Mouse (Mus musculus): ENCODE results near the gene Snx13.

The Snx13 gene

DNA sequence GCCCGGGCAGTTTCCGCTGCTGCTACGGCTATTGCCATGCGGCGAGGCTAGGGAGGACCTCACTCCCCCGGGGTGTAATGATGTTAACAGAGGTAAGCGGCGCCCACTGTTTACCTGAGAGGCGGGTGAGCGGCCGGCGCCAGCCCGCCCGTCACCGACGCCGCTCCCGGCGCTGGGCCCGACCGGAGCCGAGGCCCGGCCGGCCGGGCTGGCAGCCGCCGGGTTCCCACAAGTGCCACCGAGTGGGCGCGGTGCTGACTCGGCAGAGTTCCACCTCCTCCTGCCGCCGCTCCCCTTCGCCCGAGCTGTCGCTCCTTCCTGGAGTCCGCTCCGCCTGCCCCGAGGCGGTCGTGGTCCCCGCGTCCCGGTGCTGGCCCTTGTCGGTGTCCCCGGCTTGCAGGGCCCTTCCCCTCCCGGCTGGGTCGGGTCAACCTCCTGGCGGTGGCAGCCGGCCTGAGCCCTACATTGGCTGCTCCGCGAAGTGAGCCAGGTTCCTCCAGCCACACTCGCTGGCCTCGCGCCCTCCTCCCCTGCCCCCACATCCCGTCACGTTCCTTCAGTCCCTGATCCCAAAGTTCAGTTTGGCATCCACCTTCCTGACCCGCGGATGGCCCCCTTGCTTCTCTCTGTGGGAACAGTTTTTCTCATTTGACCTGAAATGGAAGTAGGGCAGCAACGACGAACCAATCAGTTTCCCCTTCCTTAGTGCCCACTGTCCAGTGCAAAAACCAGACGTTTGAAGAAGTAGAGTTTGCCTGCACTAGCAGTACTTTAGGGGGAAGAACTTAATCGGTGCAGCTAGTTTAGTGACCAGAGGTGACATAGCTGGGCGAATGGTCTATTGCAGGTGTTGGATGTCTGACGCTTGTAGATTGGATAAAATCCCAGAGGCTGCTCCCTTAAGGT lies 587 bp downstream of the Snx13 start:
- in situ Hi-C loops (cut with MboI, MseI): no loop called here

GRCm38 (mm10) chr12:35048891-35049290 lies 1.9 kb downstream of the Snx13 start:
- in situ Hi-C loops (cut with MboI, MseI): no loop called here

- in situ Hi-C loops (cut with MboI, MseI): no loop called here
Measured at GRCm38 (mm10) chr12:35050501-35050900, 3.5 kb downstream of the Snx13 start.

DNA sequence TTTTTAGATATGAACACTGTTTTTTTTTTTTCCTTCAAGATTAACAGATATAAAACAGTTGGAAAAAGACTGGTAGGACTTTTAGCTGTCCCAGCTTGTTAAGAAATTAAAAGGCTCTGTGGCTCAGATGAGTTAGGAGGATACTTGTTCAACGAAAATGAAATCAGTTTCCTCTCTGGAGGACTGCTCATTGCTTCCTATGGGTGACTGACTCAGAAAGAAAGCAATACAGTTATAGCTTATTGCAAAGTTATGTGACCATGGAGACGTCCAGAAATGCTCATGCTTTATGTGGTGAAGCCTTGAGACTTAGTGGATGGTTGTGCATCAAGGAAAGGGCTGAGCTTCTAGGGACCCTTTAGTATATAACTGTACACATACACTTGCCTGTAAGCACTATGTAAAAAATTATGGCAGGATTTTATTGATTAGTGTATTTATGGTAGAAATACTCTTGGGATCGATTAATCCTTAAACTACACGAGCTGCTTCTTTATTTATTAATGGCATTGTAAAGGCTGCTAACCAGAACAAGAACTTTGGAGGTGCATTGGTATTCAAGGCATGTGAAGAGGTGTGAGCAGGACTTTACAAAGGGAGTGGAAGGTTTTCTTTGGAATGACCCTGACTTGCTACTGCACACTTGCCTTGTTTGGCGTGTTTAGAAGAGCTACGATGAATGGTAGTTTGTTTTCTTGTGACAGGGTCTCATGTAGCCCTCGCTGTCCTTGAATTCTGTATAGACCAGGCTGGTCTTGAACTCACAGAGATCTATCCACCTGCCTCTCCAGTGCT lies 4.2 kb downstream of the Snx13 start:
- in situ Hi-C loops (cut with MboI, MseI): no loop called here

DNA sequence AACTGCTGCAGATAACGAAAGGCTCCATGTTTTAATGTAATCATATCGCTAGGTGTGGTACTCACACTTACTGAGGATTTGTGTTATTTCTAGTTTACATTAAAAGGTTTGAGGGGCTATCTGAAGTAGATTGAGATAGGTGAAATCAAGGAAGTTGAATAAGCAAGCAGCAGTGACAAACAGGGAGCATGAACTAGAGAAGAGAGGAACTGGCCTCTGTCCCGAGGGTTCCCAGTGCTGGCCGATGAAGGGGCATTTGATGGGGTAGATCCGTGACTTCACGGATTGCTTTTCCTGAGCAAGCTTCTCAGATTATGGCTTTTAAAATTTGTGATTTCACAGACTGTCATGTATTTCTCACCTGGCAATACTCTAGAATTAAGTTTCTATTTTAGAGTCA lies 7.4 kb downstream of the Snx13 start:
- in situ Hi-C loops (cut with MboI, MseI): no loop called here

DNA sequence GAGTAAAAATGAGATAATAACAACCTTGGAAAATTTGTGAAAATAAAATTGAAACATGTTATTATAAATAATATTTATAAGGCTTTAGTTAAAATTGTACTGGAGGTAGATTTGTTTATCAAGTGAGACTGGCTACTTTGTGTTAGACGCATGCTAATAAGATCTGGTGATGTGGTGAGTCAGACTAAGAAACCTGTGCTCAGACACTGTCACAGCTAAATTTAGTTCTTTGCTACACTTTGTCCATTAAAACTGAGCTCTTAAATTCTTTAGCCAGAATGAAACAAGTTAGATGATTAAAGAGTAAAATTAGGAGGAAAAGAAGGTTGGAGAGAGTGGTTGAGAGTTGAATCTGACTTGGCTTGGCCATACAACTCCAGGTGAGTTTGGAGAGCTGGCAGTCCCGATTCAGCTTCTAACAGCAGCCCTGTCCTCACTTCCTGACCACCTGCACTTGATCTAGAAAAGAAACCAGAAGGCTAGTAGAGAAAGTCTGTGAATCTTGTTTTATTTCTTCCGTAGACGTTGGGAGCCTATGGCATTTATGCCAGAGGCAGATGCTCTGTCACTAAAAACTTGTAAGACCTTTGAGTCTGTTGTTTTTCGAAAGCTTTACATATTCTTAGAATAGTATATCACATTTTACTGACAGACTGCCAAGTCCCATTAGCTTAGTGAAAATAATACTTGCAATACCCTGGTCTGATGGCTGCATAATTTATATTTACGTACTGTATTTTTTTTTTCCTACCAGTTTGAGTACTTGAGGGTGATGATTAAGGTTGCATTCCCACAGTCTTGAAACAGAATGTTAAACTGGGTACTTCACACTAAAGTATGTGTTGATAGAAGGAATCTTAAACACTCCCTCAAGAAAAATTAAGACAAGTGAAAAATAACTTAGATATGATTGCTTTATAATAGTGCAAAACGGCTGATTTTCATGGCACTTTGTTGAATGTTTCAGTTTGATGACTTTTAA lies 8.4 kb downstream of the Snx13 start:
- in situ Hi-C loops (cut with MboI, MseI): no loop called here

DNA sequence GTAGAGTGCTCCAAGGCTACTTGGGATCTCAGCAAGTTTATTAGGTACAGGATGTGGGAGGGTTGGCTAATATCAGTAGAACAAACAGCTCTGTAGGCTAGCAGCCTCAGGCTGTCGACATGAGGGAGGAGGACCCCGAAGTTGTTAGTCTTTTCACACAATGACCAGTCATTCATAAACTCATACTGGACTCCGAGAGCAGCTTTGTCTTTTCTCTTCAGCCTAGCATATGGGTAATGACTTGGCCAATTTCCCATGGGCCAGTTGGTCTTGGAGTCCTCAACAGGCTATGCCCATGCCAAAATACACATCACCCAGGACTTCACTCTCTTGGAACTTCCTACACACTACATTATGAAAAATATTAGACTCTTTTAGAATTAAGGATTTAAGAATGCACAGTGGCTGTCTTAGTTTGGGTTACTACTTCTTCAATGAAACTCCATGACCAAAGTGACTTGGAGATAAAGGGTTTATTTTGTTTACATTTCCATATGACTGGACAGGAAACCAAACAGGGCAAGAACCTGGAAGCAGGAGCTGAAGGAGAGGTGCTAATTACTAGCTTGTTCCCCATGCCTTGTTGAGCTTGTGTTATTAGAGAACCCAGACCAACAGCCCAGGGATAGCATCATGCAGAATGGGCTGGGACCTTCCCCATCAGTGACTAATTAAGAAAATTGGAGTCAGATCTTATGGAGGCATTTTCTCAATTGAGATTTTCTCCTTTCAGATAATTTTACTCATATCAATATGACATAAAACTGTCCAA lies 16.9 kb downstream of the Snx13 start:
- in situ Hi-C loops (cut with MboI, MseI): no loop called here

GRCm38 (mm10) chr12:35067621-35068020 lies 20.6 kb downstream of the Snx13 start:
- in situ Hi-C loops (cut with MboI, MseI): no loop called here

DNA sequence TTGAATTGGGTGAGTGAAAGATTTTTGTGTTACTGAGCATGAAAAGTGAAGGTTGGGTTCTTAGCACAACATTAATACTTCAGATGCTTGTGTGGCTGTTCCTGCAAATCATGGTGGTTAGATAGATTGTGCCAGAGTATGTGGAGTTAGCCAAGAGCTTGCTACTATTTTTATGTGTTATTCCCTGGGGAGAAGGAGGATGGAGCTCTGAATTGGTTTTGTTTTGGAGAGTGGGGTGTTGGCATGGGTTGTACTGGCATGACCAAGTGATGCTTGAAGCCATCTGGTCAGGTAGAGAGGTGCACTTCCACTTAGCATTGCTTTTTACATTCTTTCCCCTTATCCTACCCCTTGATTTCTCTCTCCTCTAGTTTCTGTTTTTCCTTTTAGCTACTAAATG lies 24.4 kb downstream of the Snx13 start:
- in situ Hi-C loops (cut with MboI, MseI): no loop called here

DNA sequence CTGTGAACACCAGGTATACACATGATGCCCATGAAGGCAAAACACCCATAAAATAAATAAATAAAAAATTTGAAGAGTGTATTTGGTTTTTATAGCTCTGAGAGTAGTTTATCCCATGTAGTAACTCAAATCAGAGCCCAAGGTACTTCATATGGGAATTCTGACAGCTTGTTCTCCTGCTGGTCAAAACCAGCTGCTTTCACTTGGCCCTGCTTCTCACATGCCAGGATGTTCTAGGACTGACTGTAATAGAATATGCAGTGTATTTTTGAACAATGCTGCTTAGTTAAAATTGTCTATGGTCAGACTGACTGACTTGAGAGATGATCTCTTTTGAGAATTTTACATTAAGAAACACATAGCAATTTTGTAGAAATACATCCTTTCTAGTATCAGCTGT lies 25.2 kb downstream of the Snx13 start:
- in situ Hi-C loops (cut with MboI, MseI): no loop called here

GRCm38 (mm10) chr12:35075993-35076392 lies 29.0 kb downstream of the Snx13 start:
- in situ Hi-C loops (cut with MboI, MseI): no loop called here

DNA sequence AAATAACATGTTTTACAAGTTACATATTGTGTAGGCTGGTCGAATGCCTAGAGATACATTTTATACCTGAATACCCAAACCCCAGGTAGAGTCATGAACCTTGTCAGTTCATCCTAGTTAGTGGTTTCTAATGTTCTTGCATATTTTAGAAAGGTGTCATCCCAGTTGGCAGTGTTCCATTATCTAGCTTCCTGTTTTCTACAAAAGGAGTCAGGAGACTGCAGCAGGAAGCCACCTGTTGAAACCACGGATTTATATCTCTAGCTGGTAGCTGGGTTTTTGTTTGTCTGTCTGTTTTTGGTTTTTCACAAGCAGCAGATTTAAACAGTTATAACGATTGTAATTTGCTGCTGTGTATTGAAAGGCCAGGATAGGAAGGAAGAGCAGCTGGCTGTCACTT lies 76.6 kb downstream of the Snx13 start:
- in situ Hi-C loops (cut with MboI, MseI): no loop called here

DNA sequence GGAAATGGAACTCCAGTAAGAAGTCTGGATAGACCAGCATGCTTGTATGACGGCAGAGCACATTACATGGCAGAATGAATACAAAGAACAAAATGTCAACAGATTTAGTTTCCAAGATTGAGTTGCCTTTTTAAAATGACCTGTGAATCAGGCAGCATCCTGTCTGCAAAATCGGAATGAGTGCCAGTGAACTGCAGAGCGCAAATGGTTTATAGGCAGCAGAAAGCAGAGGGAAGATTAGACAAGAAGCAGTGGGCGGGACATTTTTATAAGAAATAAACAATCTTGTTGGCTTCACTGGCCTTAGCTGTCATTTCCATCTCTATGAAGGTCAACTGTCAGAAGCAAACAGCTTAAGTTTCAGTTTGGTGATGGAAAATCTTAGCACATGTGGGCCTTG lies 106.2 kb downstream of the Snx13 start:
- in situ Hi-C loops (cut with MboI, MseI): no loop called here

- in situ Hi-C loops (cut with MboI, MseI): no loop called here
Measured at GRCm38 (mm10) chr12:35154149-35154548, 107.2 kb downstream of the Snx13 start.

- in situ Hi-C loops (cut with MboI, MseI): no loop called here
Measured at GRCm38 (mm10) chr12:35157237-35157636, 110.3 kb downstream of the Snx13 start.

DNA sequence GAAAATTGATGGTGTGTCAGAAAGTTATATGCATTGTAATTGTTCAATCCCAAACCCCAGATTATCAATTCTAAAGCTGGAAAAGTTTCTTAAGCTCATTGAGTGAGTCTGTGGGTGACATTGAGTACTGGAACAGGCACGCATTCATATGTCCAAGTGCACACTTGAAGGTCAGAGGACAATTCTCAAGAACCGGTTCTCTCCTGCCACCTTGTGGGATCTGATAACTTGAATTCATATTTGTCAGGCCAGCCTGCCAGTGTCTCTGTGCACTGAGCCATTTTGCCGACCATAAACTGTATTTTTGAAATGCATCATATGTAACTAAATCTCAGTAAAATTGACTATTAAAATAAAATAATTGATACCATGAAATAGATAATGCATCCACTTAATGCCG lies 114.7 kb downstream of the Snx13 start:
- in situ Hi-C loops (cut with MboI, MseI): no loop called here

DNA sequence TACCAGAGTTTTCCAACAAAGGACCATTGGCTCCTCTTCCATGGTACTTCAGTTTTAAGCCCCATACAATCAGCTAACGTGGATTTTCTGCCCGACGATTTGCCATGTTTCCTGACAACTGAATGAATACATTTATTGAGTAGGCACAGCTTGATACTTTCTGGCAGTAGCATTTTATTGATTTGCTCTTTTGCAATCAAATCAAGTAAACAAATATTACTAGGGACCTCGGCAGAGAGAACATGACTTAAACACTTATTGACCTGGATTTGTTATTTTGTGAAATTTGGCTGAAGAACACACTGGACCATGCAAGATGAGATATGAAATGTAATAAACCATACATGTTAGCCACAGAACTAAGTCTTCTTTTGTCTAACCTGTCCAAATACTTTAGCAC lies 123.3 kb downstream of the Snx13 start:
- in situ Hi-C loops (cut with MboI, MseI): no loop called here

- in situ Hi-C loops (cut with MboI, MseI): loop anchor here (25.0 kb wide), 1 partner anchor 739 kb away; no protein-coding TSS in a partner anchor
Measured at GRCm38 (mm10) chr12:35175938-35176337, 129.0 kb downstream of the Snx13 start.

DNA sequence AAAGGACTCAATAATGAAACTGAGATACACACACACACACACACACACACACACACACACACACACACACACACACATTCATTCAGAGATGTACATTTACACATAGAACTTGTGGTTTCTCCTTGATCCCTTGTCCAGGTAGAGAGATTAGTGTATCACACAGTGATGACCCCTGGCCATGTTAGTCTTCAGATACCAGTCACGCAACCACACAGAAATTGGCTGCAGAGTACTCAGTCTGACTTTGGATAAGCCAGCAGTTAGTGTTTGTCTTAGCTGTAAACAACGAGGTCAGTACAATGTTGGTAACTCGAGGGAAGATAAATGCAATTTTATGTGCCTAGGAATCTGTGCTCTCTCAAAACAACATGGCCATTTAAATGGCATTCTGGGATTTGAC lies 129.6 kb downstream of the Snx13 start:
- in situ Hi-C loops (cut with MboI, MseI): loop anchor here (25.0 kb wide), 1 partner anchor 739 kb away; no protein-coding TSS in a partner anchor

DNA sequence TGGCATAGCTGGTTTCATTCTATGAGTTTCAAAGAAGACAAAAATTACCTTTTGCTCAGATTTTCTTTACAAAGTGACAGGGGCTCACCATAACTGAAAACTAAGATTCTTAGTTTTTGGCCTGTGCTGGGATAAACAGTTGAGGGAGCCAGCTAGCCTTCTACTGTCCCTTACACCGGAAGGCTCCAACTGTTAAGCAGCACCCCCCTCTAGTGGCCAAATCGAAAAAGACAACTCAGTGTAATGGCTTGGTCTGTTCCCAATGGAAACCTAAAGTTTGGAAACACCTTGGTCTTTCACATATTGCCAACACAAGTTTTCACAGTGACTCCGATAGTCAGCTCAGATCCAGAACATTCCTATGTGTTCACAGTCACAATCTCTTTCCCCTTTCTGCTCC lies 135.7 kb downstream of the Snx13 start:
- in situ Hi-C loops (cut with MboI, MseI): loop anchor here (5.0 to 25.0 kb wide), 3 partner anchors 240 to 745 kb away; no protein-coding TSS in a partner anchor

DNA sequence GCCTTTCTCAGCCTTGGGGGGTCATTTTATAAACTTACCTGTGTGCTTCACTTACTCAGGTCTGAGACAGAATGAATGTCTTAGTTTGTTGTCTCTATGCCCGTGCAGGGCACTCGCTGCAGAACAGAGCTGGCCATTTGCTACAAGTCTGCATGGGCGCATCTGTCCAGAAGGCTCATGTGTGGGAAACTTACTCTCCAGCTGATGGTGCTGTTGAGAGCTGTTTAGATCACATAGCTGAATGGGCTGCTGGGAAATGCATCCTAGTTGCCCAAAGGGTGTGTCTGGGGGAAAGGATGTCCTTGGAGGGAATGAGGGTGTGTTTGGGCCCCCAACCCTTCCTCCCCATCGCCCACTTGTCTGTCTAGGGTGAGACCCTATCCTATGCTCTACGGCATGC lies 137.3 kb downstream of the Snx13 start:
- in situ Hi-C loops (cut with MboI, MseI): loop anchor here (5.0 to 25.0 kb wide), 3 partner anchors 242 to 747 kb away; no protein-coding TSS in a partner anchor

Measured in T-helper 2 cell (primary cell).